Mouse (Mus musculus): ENCODE results near the gene Phkb. TPM values are rescaled to one million over a fixed set of nuclear protein-coding genes. Genes with fewer than 3 reads are reported as not detected.

Gene Phkb
- polyA plus RNA-seq, 1 experiment from 2014 or later = 41.0 TPM

- no peak overlapping the region for H3K4me2 ChIP-seq
Observed at GRCm38 (mm10) chr8:85977588-85978077, 136.9 kb downstream of the Phkb start.

GRCm38 (mm10) chr8:85992911-85993310, 152.2 kb downstream of the Phkb start:
- 90% methylated on average over 1 of the region's 1 CpGs for WGBS
- Histone ChIP-seq H3K36me3 (no peaks in the 10 kb centered on the region), H3K4me1 (replicated peaks) (no peaks in the 10 kb centered on the region; the same call in 1 of the 2 replicates), H3K27ac (no peak overlapping the region), H3K9ac (no peak overlapping the region), H3K27me3 (no peaks in the 10 kb centered on the region), H3K4me2 (no peak overlapping the region), H3K4me3 (no peak overlapping the region), H3K9me3 (no peaks in the 10 kb centered on the region)
- ATAC-seq (ENCODE audit: low FRiP score) = no peak

More at GRCm38 (mm10) chr8:85977588-85978077, 136.9 kb downstream of the Phkb start:
- Histone ChIP-seq H3K9me3 (0 out of 2 replicates have a peak, but pooled peaks cover 3% of the 10 kb centered on the region), H3K9ac (no peak overlapping the region), H3K4me1 (replicated peaks) (no peaks in the 10 kb centered on the region), H3K4me3 (no peak overlapping the region), H3K36me3 (peaks cover 12% of the 10 kb centered on the region), H3K27me3 (no peaks in the 10 kb centered on the region), H3K27ac (no peak overlapping the region)
- no peak for ATAC-seq (ENCODE audit: low FRiP score)
- 91% methylated on average over 4 of the region's 4 CpGs for WGBS

DNA sequence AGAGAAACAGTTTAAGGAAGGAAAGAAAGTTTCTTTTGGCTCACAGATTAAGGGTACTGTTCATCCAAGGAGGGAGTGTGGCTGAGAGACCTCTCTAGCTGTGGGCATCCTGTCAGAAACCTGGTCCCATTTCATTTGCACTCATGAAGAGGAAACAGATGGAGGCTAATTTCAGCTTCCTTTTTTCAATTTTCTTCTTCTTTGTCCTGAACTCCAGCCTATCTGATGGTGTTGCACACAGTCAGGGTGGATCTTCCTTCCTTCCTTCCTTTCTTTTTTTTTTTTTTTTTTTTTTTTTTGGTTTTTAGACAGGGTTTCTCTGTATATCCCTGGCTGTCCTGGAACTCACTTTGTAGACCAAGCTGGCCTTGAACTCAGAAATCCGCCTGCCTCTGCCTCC, 152.9 kb downstream of the Phkb start:
- WGBS = 100% methylated on average over 1 of the region's 1 CpGs
- H3K4me2 ChIP-seq = no peak overlapping the region
- no peak for ATAC-seq (ENCODE audit: low FRiP score)
- no peaks in the 10 kb centered on the region; the same call in 1 of the 2 replicates for H3K4me1 ChIP-seq (replicated peaks)
- H3K36me3 ChIP-seq = no peaks in the 10 kb centered on the region
- no peaks in the 10 kb centered on the region for H3K9me3 ChIP-seq
- no peaks in the 10 kb centered on the region for H3K27me3 ChIP-seq
- H3K27ac ChIP-seq = no peak overlapping the region
- H3K4me3 ChIP-seq = no peak overlapping the region
- no peak overlapping the region for H3K9ac ChIP-seq

DNA sequence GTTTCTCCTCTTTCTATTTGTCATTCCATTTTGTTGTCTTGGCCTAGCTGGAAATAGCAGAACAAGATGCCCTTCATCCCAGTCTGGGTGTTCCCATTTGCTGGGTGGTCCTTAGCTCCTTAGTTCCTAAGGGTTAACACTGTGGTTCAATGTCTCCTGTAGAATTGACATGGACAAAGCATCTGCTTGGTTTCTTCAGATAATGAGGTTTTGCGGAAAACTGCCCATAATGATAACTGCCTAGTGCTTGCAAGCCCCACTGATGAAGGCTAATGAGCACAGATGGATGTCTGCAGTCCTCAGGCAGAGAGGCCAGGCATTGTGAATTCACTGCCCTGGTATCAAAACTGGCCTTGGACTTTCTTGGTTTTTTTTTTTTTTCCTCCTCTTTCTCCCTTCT, 155.2 kb downstream of the Phkb start:
- H3K4me3 ChIP-seq = no peak overlapping the region
- H3K4me2 ChIP-seq = no peak overlapping the region
- no peak for ATAC-seq (ENCODE audit: low FRiP score)
- no peak overlapping the region for H3K9ac ChIP-seq
- H3K27ac ChIP-seq = no peak overlapping the region
- WGBS = 54% methylated on average over 1 of the region's 1 CpGs
- H3K9me3 ChIP-seq = no peaks in the 10 kb centered on the region
- H3K36me3 ChIP-seq = no peaks in the 10 kb centered on the region
- no peaks in the 10 kb centered on the region for H3K27me3 ChIP-seq
- H3K4me1 ChIP-seq (replicated peaks) = no peaks in the 10 kb centered on the region; the same call in 1 of the 2 replicates

DNA sequence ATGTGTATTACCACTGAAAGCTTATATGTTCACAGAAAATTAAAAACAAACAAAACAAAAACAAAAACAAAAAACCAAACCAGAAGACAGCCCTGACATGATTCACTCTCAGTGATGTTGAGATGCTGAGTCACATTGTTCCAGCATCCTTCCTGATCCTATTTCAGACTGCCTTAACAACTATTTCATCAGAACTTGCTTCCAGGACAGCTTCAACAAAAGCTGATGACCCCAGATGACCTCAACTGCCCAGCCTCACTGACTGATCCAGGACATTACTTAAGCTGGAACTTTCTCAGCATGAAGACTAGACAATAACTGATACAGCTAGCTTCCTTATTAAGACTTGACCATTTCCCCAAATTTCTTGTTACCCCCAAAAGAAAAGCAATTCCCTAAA, 165.7 kb downstream of the Phkb start:
- H3K27ac ChIP-seq = no peak overlapping the region
- no peaks in the 10 kb centered on the region for H3K36me3 ChIP-seq
- no peaks in the 10 kb centered on the region for H3K4me1 ChIP-seq (replicated peaks)
- no peak for ATAC-seq (ENCODE audit: low FRiP score)
- no peak overlapping the region for H3K9ac ChIP-seq
- H3K4me2 ChIP-seq = no peak overlapping the region
- no peak overlapping the region for H3K4me3 ChIP-seq
- H3K27me3 ChIP-seq = no peaks in the 10 kb centered on the region
- H3K9me3 ChIP-seq = no peaks in the 10 kb centered on the region

DNA sequence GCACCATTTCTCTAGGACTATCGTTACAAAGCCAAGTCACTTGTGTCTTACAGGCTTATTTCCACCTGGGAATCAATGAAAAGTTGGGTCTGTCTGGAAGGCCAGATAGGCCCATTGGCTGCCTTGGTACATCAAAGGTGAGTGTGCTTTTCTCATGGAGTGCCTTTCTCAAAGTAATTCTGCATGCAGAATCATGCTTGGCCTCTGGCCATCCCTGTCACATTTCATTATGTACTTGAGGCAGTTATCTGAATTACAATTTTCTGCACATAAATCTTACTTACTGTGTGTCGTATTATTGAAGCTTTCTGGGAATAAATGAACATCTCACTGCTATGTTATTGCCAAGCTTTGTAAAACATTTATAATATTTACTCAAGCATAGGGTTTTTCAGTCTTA, 176.0 kb downstream of the Phkb start:
- ATAC-seq (ENCODE audit: low FRiP score) = no peak
- no peak overlapping the region for H3K4me2 ChIP-seq
- H3K4me3 ChIP-seq = no peak overlapping the region
- H3K9ac ChIP-seq = no peak overlapping the region
- H3K4me1 ChIP-seq (replicated peaks) = peaks cover 3% of the 10 kb centered on the region; the same call in 1 of the 2 replicates
- peaks cover 4% of the 10 kb centered on the region; the same call in 1 of the 2 replicates for H3K36me3 ChIP-seq
- WGBS = 69% methylated on average over 2 of the region's 2 CpGs
- H3K9me3 ChIP-seq = no peaks in the 10 kb centered on the region
- no peak overlapping the region for H3K27ac ChIP-seq
- H3K27me3 ChIP-seq = no peaks in the 10 kb centered on the region

DNA sequence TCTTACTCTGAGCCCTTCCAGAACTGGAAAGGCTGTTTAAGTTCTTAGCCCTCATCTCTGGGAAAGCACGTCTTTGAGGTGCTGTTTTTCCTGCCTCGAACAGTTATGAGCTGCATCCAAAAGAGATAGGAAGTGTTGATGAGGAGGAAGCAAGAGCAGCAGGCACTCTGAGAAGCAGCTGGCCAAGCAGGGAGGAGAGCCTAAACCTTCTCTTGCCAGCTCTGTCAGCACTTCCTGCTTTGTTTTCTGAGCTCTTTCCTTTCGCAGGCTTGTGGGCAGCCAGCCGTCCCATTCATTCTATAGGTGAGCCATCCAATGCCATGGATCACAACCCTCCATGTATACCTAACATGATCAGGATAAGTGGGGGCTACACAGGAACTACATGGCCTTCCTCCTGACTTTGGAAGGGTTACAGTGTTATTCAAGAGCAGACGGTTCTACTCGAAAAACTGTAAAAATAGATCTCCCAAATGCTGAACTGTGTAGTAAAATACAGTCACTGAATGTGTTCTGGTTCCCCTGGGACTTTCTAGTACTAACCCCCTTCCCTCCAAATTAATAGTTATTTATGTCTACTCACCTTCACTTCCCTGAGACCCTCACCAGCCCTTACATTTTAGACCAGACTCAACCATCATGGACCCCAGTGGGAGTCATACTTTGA, 188.0 kb downstream of the Phkb start:
- Histone ChIP-seq H3K9ac (no peak overlapping the region), H3K4me1 (replicated peaks) (no peaks in the 10 kb centered on the region), H3K36me3 (peaks cover 7% of the 10 kb centered on the region), H3K4me2 (no peak overlapping the region), H3K4me3 (no peak overlapping the region), H3K27ac (no peak overlapping the region), H3K9me3 (no peaks in the 10 kb centered on the region), H3K27me3 (no peaks in the 10 kb centered on the region)
- WGBS = 82% methylated on average over 6 of the region's 6 CpGs
- no peak for ATAC-seq (ENCODE audit: low FRiP score)

- Histone ChIP-seq H3K4me3 (no peak overlapping the region), H3K9ac (no peak overlapping the region), H3K4me2 (no peak overlapping the region), H3K9me3 (no peaks in the 10 kb centered on the region), H3K36me3 (peaks cover 7% of the 10 kb centered on the region), H3K27ac (no peak overlapping the region), H3K4me1 (replicated peaks) (no peaks in the 10 kb centered on the region), H3K27me3 (no peaks in the 10 kb centered on the region)
- no peak for ATAC-seq (ENCODE audit: low FRiP score)
- 91% methylated on average over 7 of the region's 7 CpGs for WGBS
Observed at GRCm38 (mm10) chr8:86029451-86029850, 188.7 kb downstream of the Phkb start.

DNA sequence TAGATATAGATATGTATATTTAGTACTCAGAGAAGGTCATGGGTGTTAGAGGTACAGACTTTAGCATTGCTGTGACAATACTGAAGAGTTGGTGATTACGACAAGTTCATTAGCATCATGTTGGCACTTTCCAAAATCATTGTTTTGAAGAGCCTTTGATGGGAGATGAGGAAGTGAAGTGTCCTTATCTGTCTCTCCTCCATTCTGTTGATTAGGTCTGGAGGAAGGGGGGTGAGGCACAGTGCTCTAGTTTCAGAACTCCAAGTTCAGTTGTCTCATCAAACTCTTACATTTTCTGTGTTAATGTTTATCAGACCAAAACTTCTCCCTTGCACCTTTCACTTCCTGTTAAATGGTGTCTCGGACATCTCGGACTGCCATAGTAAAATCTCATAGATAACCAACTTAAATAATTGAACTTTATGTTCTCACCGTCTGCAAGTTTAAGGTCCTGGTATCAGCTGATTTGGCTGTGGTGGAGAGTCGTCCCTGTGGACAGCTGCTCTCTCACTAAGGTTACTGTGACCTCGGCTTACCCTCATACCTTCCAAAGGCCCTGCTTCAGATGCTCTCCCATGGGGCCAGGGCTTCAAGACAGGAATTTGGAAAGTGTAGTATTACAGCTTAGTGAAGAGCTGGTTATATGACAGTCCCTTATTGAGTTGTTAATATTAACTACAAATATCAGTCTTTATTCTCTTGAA, 194.1 kb downstream of the Phkb start:
- Histone ChIP-seq H3K27ac (no peak overlapping the region), H3K4me1 (replicated peaks) (no peaks in the 10 kb centered on the region), H3K27me3 (no peaks in the 10 kb centered on the region), H3K9ac (no peak overlapping the region), H3K9me3 (no peaks in the 10 kb centered on the region), H3K4me2 (no peak overlapping the region), H3K4me3 (no peak overlapping the region), H3K36me3 (peaks cover 7% of the 10 kb centered on the region; the same call in 1 of the 2 replicates)
- WGBS = 83% methylated on average over 6 of the region's 6 CpGs
- no peak for ATAC-seq (ENCODE audit: low FRiP score)

- H3K27me3 ChIP-seq = no peaks in the 10 kb centered on the region
- no peak for ATAC-seq (ENCODE audit: low FRiP score)
- H3K9ac ChIP-seq = no peak overlapping the region
- no peak overlapping the region for H3K4me2 ChIP-seq
- peaks cover 7% of the 10 kb centered on the region; the same call in 1 of the 2 replicates for H3K36me3 ChIP-seq
- no peaks in the 10 kb centered on the region for H3K9me3 ChIP-seq
- WGBS = 84% methylated on average over 4 of the region's 4 CpGs
- no peak overlapping the region for H3K4me3 ChIP-seq
- no peaks in the 10 kb centered on the region for H3K4me1 ChIP-seq (replicated peaks)
- H3K27ac ChIP-seq = no peak overlapping the region
Observed at GRCm38 (mm10) chr8:86035371-86035770, 194.6 kb downstream of the Phkb start.

DNA sequence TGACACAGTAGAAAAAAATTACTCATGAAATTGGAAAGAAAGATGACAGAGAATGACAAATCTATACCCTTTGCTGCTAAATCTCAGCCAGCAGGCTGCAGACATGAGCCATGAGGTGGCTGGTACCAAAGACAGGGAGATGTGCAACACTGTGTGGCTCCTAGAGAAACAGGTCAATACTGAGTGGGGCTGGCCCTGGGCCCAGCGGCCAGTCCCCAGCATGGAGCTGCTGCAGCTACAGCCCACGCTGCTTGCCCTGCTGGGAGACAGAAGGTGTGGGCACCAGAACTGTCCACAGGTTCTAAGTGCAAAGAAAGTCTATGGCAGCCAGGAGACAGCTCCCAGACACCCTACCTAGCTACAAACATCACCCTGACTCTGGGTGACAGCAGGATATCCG, 197.7 kb downstream of the Phkb start:
- no peaks in the 10 kb centered on the region for H3K27me3 ChIP-seq
- no peak overlapping the region for H3K9ac ChIP-seq
- no peaks in the 10 kb centered on the region for H3K36me3 ChIP-seq
- no peak overlapping the region for H3K4me3 ChIP-seq
- 80% methylated on average over 3 of the region's 3 CpGs for WGBS
- no peak overlapping the region for H3K27ac ChIP-seq
- ATAC-seq (ENCODE audit: low FRiP score) = no peak
- H3K9me3 ChIP-seq = no peaks in the 10 kb centered on the region
- H3K4me1 ChIP-seq (replicated peaks) = 0 out of 2 replicates have a peak, but pooled peaks cover 3% of the 10 kb centered on the region
- no peak overlapping the region for H3K4me2 ChIP-seq

GRCm38 (mm10) chr8:86042049-86042448, 201.3 kb downstream of the Phkb start:
- H3K36me3 ChIP-seq = no peaks in the 10 kb centered on the region
- H3K9me3 ChIP-seq = no peaks in the 10 kb centered on the region
- no peaks in the 10 kb centered on the region for H3K27me3 ChIP-seq
- no peak overlapping the region for H3K4me2 ChIP-seq
- 0 out of 2 replicates have a peak, but pooled peaks cover 3% of the 10 kb centered on the region for H3K4me1 ChIP-seq (replicated peaks)
- ATAC-seq (ENCODE audit: low FRiP score) = no peak
- no peak overlapping the region for H3K27ac ChIP-seq
- 24% methylated on average over 2 of the region's 2 CpGs for WGBS
- H3K4me3 ChIP-seq = no peak overlapping the region
- no peak overlapping the region for H3K9ac ChIP-seq

All from hindbrain, embryonic 13.5 days (tissue).